Mouse (Mus musculus) heart, adult 2 months (tissue): ENCODE data around the gene Inpp5k.

Experiments
- EP300 ChIP-seq: fragments of 200-500 bp; IDR thresholded peaks from 2 replicates; pipeline ENCODE4 v1.6.1; 2011; ENCODE audit warnings: low read depth, low read length, control low read depth; ENCODE audit not compliant: insufficient read depth
- POLR2A ChIP-seq: fragments of 200-500 bp; IDR thresholded peaks from 2 replicates; pipeline ENCODE4 v1.6.1; 2011; ENCODE audit warnings: mild to moderate bottlenecking, low read depth, low read length, control low read depth; ENCODE audit not compliant: insufficient read depth

DNA sequence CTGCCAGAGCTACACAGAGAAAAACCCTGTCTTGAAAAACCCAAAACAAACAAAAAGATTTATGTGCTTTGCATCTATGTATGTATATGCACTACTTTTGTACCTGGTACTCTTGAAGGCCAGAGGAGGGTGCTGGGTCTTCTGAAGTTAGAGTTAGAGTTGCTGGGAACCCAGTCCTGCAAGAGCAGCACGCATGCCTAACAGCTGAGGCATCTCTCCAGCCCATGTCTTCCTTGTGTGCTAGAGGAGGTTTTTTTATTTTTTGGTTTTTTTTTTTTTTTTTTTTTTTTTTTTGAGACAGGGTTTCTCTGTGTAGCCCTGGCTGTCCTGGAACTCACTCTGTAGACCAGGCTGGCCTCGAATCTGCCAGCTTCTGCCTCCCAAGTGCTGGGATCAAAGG is 57.3 kb downstream of the Inpp5k start:
- TF ChIP-seq POLR2A (no peak), EP300 (no peak)
